Mouse (Mus musculus) cerebellum, adult 9-11 months (tissue): ENCODE data around the gene Lrrc74a.

Source experiments
- DNase-seq: peaks from one replicate; pipeline ENCODE4 v3.0.0; 2022

Lrrc74a gene

DNA sequence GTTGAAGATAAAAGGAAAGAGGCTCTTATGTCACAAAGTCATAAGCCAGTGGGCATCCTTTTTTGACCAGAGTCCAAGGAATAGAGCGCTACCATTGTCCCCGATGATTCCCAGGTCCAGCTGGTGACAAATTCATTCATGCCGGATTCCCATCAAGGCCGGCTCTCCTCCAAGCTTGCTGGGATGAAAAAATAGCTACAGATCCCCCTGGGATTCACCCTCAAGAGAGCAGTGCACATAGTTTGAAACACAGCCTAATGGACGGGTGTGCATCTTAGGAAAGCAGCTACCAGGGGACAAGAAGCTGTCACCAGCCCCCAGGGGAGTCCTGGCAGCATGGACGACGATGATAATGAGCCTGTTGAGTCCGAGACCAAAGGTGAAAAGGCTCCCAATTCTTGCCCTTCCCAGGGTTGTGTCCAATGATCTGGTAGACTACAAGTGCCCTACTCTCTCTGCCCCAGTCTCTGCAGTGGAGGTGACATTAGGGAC lies at the start of gene Lrrc74a:
Gene Lrrc74a, plus strand, starts transcription at position 51 of the 492 bp plus-strand sequence.
- no peak for DNase-seq

DNA sequence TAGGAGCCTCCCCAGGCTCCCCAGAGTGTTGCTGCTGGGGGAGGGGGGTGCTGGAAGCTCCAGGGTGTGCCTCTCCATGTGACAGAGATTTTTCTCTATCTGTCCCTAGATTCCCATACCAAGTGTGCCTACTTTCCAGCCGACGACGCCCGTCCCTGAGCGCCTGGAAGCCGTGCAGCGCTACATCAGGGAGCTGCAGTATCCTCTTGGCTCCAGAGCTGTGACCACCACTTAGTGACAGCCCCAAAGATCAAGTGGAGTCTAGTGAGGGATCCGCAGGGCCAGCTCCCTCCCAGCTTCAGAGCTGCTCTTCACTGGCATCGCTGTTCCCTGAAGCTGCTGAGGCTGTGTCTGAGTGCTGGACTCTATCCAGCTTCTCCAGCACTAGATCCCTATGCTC lies 48.9 kb upstream of the Lrrc74a start:
- peak; percentile 53 for DNase-seq

GRCm38 (mm10) chr12:86686551-86687330 lies 47.4 kb upstream of the Lrrc74a start:
- DNase-seq: peak; percentile 81

- DNase-seq: peak; percentile 22
Observed at GRCm38 (mm10) chr12:86687445-86687955, 46.7 kb upstream of the Lrrc74a start.

- DNase-seq: peak; percentile 48
Observed at GRCm38 (mm10) chr12:86687971-86688573, 46.1 kb upstream of the Lrrc74a start.

DNA sequence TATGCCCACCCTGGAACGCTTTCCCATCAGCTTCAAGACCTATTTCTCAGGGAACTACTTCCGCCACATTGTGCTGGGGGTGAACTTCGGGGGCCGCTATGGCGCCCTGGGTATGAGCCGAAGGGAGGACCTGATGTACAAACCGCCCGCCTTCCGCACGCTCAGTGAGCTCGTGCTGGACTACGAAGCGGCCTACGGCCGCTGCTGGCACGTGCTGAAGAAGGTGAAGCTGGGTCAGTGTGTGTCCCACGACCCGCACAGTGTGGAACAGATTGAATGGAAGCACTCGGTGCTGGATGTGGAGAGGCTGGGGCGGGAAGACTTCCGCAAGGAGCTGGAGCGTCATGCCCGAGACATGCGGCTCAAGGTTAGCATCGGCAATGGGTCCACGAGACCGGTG lies 45.3 kb upstream of the Lrrc74a start:
- peak; percentile 31 for DNase-seq

GRCm38 (mm10) chr12:86690700-86691485 lies 43.3 kb upstream of the Lrrc74a start:
- peak; percentile 30 for DNase-seq

DNA sequence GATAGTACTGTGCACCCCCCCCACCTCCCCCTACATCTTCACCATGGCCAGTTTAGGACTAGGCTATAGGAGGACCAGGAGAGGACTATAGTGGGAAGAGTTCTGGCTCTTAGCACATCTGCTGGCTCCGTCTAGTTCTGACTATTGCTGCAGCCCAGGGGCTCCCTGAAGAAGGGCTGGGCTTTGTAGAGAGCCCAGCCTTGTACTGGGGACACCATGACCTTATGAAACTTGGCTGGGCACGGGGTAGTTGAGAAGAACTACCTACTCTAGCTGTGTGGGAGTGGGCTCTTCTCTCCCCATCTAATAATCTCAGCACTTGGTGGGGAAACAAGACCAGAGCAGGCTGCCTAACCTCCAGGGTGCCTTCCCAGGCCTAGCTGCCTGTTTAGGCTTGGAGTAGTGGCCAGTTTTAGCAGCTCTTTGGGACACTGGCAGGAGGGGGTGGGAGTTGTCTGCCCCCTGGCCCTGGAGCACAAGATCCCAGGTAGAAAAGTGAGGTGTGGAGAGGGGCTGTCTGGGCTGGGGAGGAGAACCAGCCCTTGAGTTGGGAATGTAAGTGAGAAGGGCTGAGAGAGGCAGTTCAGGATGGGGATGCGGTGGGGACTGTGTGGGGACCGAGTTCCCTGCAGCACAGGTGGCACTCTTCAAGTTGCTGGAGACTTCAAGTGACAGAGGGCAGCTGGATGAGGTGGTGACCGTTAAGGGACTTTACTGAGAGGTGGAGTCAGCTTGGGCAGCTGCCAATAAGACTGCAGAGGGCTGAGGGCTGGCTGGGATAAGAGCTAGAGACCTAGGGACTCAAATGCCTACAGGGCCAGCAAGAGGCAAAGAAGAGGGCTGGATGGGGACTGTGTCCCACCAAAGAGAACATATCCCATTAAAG lies 41.5 kb upstream of the Lrrc74a start:
- peak; percentile 45 for DNase-seq

DNA sequence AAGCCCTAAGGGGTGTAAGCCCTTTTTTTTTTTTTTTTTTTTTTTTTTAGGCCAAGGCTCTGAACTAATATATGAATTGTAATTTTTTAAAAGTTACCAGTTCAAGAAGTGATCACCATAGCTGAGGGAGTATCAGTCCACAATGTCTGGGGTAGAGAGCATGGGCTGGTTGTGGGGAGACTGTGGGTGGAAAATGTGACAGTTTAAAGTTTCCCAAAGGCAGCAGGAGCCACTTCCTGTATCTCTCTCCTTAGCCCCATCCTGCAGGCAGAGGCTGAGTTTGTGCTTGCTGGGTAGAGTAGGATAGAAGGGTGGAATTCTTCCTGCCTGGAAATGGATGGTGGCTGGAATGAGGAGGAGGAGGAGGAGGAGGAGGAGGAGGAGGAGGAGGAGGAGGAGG lies 40.8 kb upstream of the Lrrc74a start:
- no peak for DNase-seq

DNA sequence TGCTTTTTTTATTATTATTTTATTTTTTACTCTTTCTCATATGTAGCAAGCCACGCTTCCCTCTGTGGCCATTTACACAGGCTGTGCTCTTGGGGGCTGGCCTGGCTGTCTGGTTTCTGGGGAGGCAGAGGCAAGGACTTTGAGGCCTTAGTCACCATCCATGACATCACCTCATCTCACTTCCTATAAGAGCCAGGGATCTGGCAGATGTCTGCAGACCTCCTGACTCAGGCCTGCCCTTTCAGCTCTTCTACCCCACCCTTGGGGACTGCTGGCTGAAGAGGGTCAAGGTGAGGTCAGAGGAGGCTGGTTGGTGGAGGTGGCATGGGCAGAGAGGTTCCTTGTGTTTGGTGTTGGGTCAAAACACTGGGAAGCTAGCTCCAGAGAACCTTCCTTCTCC lies 39.7 kb upstream of the Lrrc74a start:
- no peak for DNase-seq

DNA sequence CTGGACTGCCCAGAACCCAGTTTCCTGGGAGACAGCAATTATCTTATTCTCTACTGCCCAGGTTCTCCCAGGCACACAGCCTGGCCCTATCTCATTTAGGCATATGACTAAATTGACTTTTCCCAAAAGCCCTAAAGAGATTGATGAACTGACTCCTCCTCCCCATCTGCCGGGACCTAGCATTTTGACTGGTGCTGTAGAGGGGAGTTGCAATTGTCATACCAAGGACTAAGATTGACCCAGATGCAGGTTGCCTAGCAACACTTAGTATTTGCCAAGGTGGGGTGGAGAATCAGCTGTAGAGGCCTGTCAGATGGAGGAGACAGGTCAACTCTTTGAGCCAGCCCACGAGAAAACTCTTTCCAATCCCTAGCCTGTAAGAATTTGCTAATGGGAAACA lies 36.2 kb upstream of the Lrrc74a start:
- DNase-seq: peak; percentile 44

GRCm38 (mm10) chr12:86698537-86698936 lies 35.6 kb upstream of the Lrrc74a start:
- peak; percentile 30 for DNase-seq

DNA sequence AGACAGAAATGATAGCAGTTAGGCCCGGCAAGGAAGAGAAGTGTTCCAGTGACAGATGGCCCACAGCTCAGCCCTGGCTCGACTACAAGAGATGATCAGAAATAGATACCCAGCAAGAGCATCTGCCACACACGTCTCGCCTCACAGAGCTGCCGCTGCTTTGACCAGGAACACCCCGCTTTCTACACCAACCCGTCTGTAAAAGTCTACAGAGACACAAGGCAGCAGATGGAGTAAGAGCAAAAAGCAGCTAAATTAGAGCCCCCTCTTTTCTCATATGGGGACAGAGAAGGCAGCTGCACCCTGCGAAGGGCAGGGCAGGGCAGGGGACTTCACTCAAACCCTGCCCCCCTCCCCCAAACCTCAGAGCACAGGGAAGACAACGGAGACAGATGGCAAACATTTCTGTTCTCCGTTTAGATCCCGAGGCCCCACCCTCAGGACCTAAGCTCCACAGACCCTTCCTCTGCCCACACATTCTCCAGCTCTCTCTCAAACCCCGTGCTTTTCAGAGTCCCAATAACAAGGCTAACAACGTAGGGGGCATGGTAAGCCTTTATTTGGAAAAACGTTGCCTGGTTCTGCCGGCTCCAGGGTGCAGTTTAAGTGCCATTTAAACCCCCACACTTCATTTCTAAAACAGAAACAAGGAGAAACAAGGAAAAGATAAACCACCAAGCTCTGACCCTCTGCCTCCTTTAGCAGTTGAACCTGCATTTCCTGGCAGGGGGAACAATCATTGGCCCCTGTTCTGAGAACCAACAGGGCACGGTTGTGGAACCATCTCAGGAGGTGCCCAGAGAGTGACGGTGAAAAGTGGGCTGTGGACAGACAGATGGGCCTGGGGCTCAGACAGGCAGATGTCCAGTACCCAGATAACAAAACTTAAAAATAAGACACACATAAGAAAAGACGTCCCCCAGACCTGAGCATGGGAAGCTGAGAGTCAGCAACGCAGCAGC lies 33.9 kb upstream of the Lrrc74a start:
- DNase-seq: peak; percentile 97

GRCm38 (mm10) chr12:86700927-86701310 lies 33.2 kb upstream of the Lrrc74a start:
- DNase-seq: peak; percentile 58

DNA sequence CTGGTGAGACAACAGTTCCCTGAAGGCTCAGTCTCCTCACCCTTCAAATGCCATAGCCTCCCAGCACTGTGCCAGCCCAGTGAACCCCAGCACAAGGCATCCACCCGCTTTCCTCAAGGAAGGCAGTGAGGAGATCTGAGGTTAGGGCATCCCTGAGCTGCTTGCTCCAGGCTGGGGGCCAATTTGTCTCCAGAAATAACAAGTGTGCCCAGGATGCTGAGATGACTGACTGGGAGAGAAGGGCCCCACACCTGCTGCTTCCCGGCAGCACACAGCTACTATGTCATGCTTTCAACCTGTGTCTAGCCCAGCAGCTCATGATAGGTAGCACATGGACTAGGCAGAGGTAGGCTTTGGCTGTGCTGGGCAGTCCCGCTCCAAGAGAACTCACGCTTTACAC lies 32.7 kb upstream of the Lrrc74a start:
- peak; percentile 76 for DNase-seq

DNA sequence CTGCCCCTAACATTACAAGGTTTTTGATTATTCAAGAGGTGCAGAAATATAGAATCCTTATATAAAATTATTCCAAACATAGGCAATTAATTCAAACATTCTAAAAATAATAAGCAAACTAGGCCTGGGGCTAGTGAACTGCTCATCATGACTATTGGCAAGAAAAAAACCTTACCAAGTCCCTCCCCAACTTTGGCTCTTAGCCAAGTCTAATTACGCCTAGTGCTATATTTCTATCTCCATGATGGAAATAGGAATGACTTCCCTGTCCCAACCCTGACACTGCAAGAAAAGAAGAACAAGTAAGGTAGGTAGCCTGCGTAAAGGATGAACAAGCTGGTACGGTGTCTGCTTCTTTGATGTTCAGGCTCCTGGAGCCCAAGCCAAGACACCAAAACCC lies 31.5 kb upstream of the Lrrc74a start:
- no peak for DNase-seq

- no peak for DNase-seq
Observed at GRCm38 (mm10) chr12:86705843-86706242, 28.3 kb upstream of the Lrrc74a start.

GRCm38 (mm10) chr12:86714026-86714425 lies 20.1 kb upstream of the Lrrc74a start:
- no peak for DNase-seq

GRCm38 (mm10) chr12:86715401-86715800 lies 18.8 kb upstream of the Lrrc74a start:
- DNase-seq: peak; percentile 81

GRCm38 (mm10) chr12:86716962-86717361 lies 17.2 kb upstream of the Lrrc74a start:
- DNase-seq: no peak
